Mouse (Mus musculus): ENCODE data around the gene Olfr867. TPM values are rescaled to one million over a fixed set of nuclear protein-coding genes. Genes with fewer than 3 reads are reported as not detected.

The Olfr867 gene
- not detected in 2 replicates for polyA plus RNA-seq (2015; fragmentation: Nextera tagmentation; extraction: Ambion mirVana)

- Histone ChIP-seq H3K9ac (no peak within 1 kb of the TSS), H3K4me3 (replicated peaks) (no peak within 1 kb of the TSS), H3K27ac (no peak within 1 kb of the TSS), H3K27me3 (no peaks in the 10 kb centered on the region), H3K4me1 (replicated peaks) (no peaks in the 10 kb centered on the region), H3K9me3 (replicated peaks) (no peaks in the 10 kb centered on the region), H3K4me2 (no peak within 1 kb of the TSS), H3K36me3 (no peaks in the 10 kb centered on the region)
- DNase-seq (no peak), ATAC-seq (ENCODE audit: low read depth) (no peak)
- 49% methylated on average over 1 of the region's 1 CpGs for WGBS (ENCODE audit: insufficient replicate concordance)
Observed at GRCm38 (mm10) chr9:20057462-20057861, at the start of gene Olfr867. TSS of gene Olfr867 (minus strand) at chr9:20057562.

- Histone ChIP-seq H3K4me3 (replicated peaks) (no peak within 1 kb of the TSS), H3K9me3 (replicated peaks) (0 out of 2 replicates have a peak, but pooled peaks cover 2% of the 10 kb centered on the region), H3K4me1 (replicated peaks) (no peaks in the 10 kb centered on the region), H3K36me3 (no peaks in the 10 kb centered on the region), H3K4me2 (no peak within 1 kb of the TSS), H3K9ac (no peak within 1 kb of the TSS), H3K27me3 (no peaks in the 10 kb centered on the region), H3K27ac (no peak within 1 kb of the TSS)
- ATAC-seq (ENCODE audit: low read depth) (no peak), DNase-seq (no peak)
- WGBS (ENCODE audit: insufficient replicate concordance), result 18% methylated on average over 2 of the region's 2 CpGs
Observed at GRCm38 (mm10) chr9:20098326-20098725, 41.0 kb upstream of the Olfr867 start, which contains the start of gene Olfr868. TSS of gene Olfr868 (plus strand) at chr9:20098626.

GRCm38 (mm10) chr9:20073523-20074177, 16.3 kb upstream of the Olfr867 start:
- H3K27me3 ChIP-seq, result no peaks in the 10 kb centered on the region
- ATAC-seq (ENCODE audit: low read depth) (no peak), DNase-seq (no peak)
- no peak overlapping the region for H3K9ac ChIP-seq
- no peak overlapping the region for H3K4me3 ChIP-seq (replicated peaks)
- H3K27ac ChIP-seq, result no peak overlapping the region
- H3K4me1 ChIP-seq (replicated peaks), result no peaks in the 10 kb centered on the region
- H3K36me3 ChIP-seq, result no peaks in the 10 kb centered on the region
- peaks cover 4% of the 10 kb centered on the region; the same call in 1 of the 2 replicates for H3K9me3 ChIP-seq (replicated peaks)
- no peak overlapping the region for H3K4me2 ChIP-seq
- 39% methylated on average over 7 of the region's 7 CpGs for WGBS (ENCODE audit: insufficient replicate concordance)

GRCm38 (mm10) chr9:20071291-20071690, 13.9 kb upstream of the Olfr867 start:
- Histone ChIP-seq H3K4me2 (no peak overlapping the region), H3K9me3 (replicated peaks) (peaks cover 4% of the 10 kb centered on the region; the same call in 1 of the 2 replicates), H3K27me3 (no peaks in the 10 kb centered on the region), H3K9ac (no peak overlapping the region), H3K27ac (no peak overlapping the region), H3K4me1 (replicated peaks) (no peaks in the 10 kb centered on the region), H3K36me3 (no peaks in the 10 kb centered on the region), H3K4me3 (replicated peaks) (no peak overlapping the region)
- DNase-seq (no peak), ATAC-seq (ENCODE audit: low read depth) (no peak)
- 54% methylated on average over 1 of the region's 1 CpGs for WGBS (ENCODE audit: insufficient replicate concordance)

GRCm38 (mm10) chr9:20070236-20070635, 12.9 kb upstream of the Olfr867 start:
- Histone ChIP-seq H3K4me1 (replicated peaks) (no peaks in the 10 kb centered on the region), H3K27me3 (no peaks in the 10 kb centered on the region), H3K4me3 (replicated peaks) (no peak overlapping the region), H3K27ac (no peak overlapping the region), H3K9me3 (replicated peaks) (peaks cover 4% of the 10 kb centered on the region; the same call in 1 of the 2 replicates), H3K36me3 (no peaks in the 10 kb centered on the region), H3K9ac (no peak overlapping the region), H3K4me2 (no peak overlapping the region)
- DNase-seq (no peak), ATAC-seq (ENCODE audit: low read depth) (no peak)
- WGBS (ENCODE audit: insufficient replicate concordance), result 59% methylated on average over 3 of the region's 3 CpGs

GRCm38 (mm10) chr9:20047964-20048363, 9.4 kb downstream of the Olfr867 start:
- Histone ChIP-seq H3K4me3 (replicated peaks) (no peak overlapping the region), H3K36me3 (no peaks in the 10 kb centered on the region), H3K4me1 (replicated peaks) (no peaks in the 10 kb centered on the region), H3K27ac (no peak overlapping the region), H3K27me3 (no peaks in the 10 kb centered on the region), H3K9me3 (replicated peaks) (no peaks in the 10 kb centered on the region), H3K9ac (no peak overlapping the region), H3K4me2 (no peak overlapping the region)
- ATAC-seq (ENCODE audit: low read depth) (no peak), DNase-seq (no peak)
- 50% methylated on average over 3 of the region's 3 CpGs for WGBS (ENCODE audit: insufficient replicate concordance)

- Histone ChIP-seq H3K9me3 (replicated peaks) (no peaks in the 10 kb centered on the region), H3K4me1 (replicated peaks) (no peaks in the 10 kb centered on the region), H3K36me3 (no peaks in the 10 kb centered on the region), H3K27ac (no peak within 1 kb of the TSS), H3K4me2 (no peak within 1 kb of the TSS), H3K4me3 (replicated peaks) (no peak within 1 kb of the TSS), H3K9ac (no peak within 1 kb of the TSS), H3K27me3 (no peaks in the 10 kb centered on the region)
- DNase-seq (no peak), ATAC-seq (ENCODE audit: low read depth) (no peak)
- WGBS (ENCODE audit: insufficient replicate concordance), result 48% methylated on average over 2 of the region's 2 CpGs
Observed at GRCm38 (mm10) chr9:20027935-20028334, 29.4 kb downstream of the Olfr867 start, which contains the start of gene Olfr866. TSS of gene Olfr866 (minus strand) at chr9:20028035.

Small RNA genes within 50 kb of the gene (microRNA-seq; reads per million reads assigned to microRNA genes)
- gene Gm26231 (not detected), gene Gm44395 (not detected)

Other genes starting within 250 kb of the Olfr867 start
- gene Olfr860, start 207.8 kb downstream of the Olfr867 start, polyA plus RNA-seq (2015; fragmentation: Nextera tagmentation; extraction: Ambion mirVana), result not detected in 2 replicates
- not detected in 2 replicates for gene Olfr862, start 169.6 kb downstream of the Olfr867 start, polyA plus RNA-seq (2015; fragmentation: Nextera tagmentation; extraction: Ambion mirVana)
- 0.20 and 0.21 TPM in 2 replicates for gene Olfr77, start 140.7 kb downstream of the Olfr867 start, polyA plus RNA-seq (2015; fragmentation: Nextera tagmentation; extraction: Ambion mirVana)
- gene Olfr866, start 29.5 kb downstream of the Olfr867 start, polyA plus RNA-seq (2015; fragmentation: Nextera tagmentation; extraction: Ambion mirVana), result not detected in 2 replicates
- not detected in 2 replicates for gene Olfr868, start 41.1 kb upstream of the Olfr867 start, polyA plus RNA-seq (2015; fragmentation: Nextera tagmentation; extraction: Ambion mirVana)
- not detected in 2 replicates for gene Olfr869, start 71.4 kb upstream of the Olfr867 start, polyA plus RNA-seq (2015; fragmentation: Nextera tagmentation; extraction: Ambion mirVana)
- gene Olfr870, start 116.5 kb upstream of the Olfr867 start, polyA plus RNA-seq (2015; fragmentation: Nextera tagmentation; extraction: Ambion mirVana), result not detected in 2 replicates
- gene Olfr871, start 154.6 kb upstream of the Olfr867 start, polyA plus RNA-seq (2015; fragmentation: Nextera tagmentation; extraction: Ambion mirVana), result not detected in 2 replicates
- gene Olfr872, start 179.6 kb upstream of the Olfr867 start, polyA plus RNA-seq (2015; fragmentation: Nextera tagmentation; extraction: Ambion mirVana), result not detected in 2 replicates
- gene Olfr39, start 224.8 kb upstream of the Olfr867 start, polyA plus RNA-seq (2015; fragmentation: Nextera tagmentation; extraction: Ambion mirVana), result not detected in 2 replicates
- not detected in 2 replicates for gene Olfr873, start 241.0 kb upstream of the Olfr867 start, polyA plus RNA-seq (2015; fragmentation: Nextera tagmentation; extraction: Ambion mirVana)